Mouse (Mus musculus): ENCODE results near the gene Ulk4.

The Ulk4 gene

GRCm38 (mm10) chr9:121176350-121176749 is 100.6 kb downstream of the Ulk4 start:
- no peak for DNase-seq

GRCm38 (mm10) chr9:121175201-121175600 is 101.8 kb downstream of the Ulk4 start:
- no peak for DNase-seq

DNA sequence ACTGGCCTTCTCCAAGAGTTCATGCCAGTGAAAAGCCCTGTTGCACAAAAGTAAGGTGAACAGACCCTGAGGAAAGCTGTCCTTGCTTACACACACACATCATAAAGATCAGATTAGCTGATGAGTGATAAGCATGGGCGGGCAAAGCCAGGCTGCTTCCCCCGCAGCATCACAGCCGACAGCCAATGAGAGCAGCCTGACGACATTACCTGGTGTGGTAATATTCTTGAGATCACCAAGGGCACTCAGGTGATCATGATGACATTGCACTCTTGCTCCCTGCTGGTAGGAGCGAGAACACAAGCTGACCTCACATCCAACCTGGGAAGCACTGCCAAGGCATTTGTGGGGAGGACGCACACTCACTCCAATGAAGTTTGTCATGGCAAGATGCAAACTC is 104.9 kb downstream of the Ulk4 start:
- no peak for DNase-seq

DNA sequence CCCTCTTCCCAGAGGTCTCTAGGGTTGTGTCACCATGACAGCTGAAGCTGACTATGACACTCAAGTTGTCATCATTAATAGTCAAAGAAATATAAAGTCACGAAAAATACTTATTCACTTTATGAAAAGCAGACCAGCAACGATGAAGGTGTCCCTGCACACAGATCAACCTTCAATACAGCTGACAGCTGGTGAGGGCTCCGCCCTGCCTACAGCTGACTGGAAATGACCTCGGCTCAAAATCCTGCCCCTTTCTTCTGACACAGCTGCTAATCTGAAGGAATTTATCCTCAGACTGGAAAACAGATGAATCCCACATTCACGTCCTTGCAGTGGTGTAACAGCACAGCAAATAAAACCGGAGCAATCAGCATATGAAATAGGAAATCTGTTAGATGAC is 105.4 kb downstream of the Ulk4 start:
- no peak for DNase-seq

DNA sequence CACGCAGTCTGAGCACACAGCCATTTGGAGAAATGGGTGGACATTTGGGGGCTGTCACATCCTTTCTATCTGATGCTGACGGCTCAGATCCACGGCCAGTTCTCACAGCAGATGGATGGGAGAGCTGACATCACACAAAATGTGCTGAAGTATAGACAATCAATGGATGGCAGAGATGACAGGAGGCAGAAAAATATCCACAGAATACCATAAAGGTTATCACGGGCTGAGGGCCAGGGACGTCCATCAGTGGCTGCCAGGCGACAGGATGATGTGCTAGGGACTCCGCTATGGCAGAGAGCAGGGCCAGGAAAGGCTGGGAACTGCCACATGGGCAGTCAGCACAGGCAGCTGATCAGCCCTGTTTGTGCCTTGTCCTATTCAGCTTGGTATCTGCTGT is 112.4 kb downstream of the Ulk4 start:
- DNase-seq, result no peak

- peak; percentile 9 to 64 for DNase-seq
Observed at GRCm38 (mm10) chr9:121162789-121163188, 114.2 kb downstream of the Ulk4 start.

- no peak for DNase-seq
Observed at GRCm38 (mm10) chr9:121161818-121162565, 115.0 kb downstream of the Ulk4 start.

DNA sequence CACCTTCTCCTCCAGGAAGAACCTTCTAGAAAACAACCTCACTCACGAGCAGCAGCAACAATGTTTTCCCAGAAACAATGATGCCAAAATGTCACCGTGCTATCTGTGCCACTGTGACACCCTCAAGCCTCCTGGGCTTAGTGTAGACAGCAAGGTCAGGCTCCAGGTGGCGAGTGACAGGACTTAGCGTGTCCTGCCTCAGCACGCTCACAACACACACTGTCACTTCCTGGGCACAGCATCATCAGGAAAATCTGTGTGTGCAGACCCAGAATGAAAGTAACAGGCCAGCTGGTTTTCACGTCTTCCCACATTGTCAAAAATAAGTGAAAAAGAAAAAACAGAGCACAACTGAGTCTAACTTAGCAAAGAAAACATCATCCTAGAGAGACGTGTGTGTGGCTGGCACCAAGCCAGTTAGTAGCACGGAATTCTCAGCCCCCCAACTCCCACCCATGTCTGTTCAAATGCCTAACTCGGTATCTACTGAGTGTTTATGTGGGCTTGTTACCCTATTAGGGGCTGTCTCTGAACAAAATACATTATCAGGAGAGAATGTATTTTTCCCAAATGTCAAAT is 120.7 kb downstream of the Ulk4 start:
- no peak for DNase-seq

- DNase-seq, result no peak
Observed at GRCm38 (mm10) chr9:121153276-121153675, 123.7 kb downstream of the Ulk4 start.

DNA sequence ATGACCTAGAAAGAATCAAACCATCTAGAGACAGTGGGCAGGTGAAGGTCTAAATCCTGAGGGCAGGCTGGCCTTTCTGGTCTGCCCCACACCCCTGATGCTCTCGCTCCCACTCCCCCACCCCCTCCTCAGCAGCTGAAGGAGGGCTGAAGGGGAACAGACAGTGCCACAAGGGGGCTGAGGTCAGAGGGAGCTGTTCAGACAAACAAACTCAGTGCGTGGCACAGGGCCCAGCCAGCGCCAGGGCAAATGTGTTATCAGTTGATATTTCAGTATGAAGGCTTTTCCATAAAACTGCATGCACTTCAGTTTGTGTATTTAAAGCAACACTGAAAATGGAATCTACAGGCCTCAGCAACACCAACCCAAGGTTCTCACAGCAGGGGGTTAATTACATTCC is 128.4 kb downstream of the Ulk4 start:
- DNase-seq, result no peak

DNA sequence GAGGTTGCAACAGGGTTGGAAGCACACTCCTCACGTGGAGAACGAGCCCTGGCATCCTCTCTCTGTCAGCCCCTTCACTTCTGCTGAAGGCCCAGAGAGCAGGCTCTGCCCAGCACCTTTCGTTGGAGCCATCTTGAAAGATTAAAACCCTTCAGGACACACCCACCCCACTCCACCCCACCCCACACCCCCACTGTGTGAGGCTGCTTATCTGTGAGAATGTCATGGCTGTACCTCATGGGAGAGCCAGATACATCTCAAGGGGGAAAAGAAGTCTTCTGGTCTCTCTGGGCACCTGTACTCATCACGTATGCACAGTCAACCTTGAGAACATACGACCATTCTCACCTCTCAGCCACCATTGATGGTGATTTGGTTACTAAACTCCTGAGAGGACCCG is 133.8 kb downstream of the Ulk4 start:
- DNase-seq, result no peak

DNA sequence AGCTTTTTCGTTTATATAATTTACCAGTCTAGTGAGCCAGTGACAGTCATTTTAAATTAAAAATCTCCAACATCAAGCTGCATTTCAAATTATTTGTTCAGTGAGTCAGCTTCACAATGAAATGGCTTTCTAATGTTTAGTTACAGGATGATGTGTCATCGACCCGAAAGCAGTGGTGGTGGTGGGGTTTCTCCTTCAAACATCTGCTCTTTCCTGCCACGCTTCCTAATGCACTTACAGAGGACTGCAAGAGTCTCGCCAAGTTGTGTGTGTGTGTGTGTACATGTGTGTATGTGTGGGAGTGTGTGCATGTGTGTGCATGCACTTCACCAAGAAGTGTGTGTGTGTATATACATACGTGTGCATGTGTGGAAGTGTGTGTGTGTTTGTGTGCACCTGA is 144.4 kb downstream of the Ulk4 start:
- no peak for DNase-seq

DNA sequence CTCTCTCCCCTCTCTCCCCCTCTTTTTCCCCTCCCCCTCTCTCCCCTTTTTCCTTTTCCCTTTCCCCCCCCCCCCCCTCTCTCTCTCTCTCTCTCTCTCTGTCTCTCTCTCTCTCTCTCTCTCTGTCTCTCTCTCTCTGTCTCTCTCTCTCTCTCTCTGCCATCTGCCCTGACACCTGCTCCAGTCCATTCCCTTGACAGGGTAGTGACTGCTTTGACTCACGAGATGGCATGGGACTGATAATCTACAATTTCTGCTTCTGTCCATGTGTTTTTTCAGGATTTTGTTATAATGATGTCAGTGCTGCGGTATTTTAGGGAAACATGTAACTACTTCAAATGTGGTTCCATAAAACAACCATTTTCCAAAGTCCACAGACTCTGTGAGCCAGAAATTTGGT is 147.5 kb downstream of the Ulk4 start:
- DNase-seq, result no peak

DNA sequence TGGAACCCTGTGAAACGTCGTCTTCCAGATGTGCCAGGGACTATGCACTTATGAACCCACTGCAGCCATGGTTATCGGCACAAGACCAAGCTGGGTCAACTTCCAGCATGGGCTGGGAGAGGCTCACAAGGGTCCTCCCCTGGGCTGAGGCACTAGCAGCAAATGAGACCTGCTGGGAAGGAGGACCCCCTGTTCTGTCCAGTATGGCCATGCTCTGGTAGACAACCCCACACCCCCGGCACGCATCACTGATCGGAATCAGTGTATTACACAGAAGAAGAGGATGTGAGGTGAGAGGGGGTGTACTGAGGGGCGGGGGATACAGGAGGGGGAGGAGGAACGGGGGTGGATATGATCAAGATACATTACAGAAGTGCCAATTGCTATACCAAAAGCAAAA is 148.1 kb downstream of the Ulk4 start:
- no peak for DNase-seq

GRCm38 (mm10) chr9:121127025-121127424 is 150.0 kb downstream of the Ulk4 start:
- DNase-seq, result no peak

- DNase-seq, result no peak
Observed at GRCm38 (mm10) chr9:121124705-121125104, 152.3 kb downstream of the Ulk4 start.

- no peak for DNase-seq
Observed at GRCm38 (mm10) chr9:121122039-121122438, 155.0 kb downstream of the Ulk4 start.

GRCm38 (mm10) chr9:121117936-121118335 is 159.1 kb downstream of the Ulk4 start:
- DNase-seq, result no peak

- DNase-seq, result no peak
Observed at GRCm38 (mm10) chr9:121112131-121112530, 164.9 kb downstream of the Ulk4 start.

GRCm38 (mm10) chr9:121108110-121108509 is 168.9 kb downstream of the Ulk4 start:
- DNase-seq, result peak; percentile 65 to 86

DNA sequence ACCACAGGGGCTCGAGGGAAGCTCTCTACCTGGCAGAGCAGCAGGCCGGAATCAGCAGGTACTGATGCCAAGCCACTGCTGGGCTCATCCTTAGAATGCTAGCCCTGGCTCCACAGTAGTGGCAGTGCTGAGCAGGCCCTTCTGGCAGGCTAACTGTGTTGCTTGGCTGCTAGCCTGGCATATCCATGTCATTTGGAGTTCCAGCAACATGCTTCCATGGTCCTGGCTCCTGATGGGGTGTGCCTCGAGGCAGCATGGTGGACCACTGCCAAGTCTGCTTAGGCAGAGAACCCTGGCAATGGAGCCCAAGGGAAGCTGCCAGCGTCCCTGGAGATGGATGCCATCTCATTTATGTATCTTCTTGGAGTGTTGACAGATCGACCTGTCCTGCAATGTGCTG is 169.4 kb downstream of the Ulk4 start:
- peak; percentile 17 to 43 for DNase-seq

GRCm38 (mm10) chr9:121107101-121107500 is 169.9 kb downstream of the Ulk4 start:
- peak; percentile 45 to 47 for DNase-seq

GRCm38 (mm10) chr9:121101516-121101915 is 175.5 kb downstream of the Ulk4 start:
- no peak for DNase-seq

- DNase-seq, result no peak
Observed at GRCm38 (mm10) chr9:121099453-121099852, 177.5 kb downstream of the Ulk4 start.

DNA sequence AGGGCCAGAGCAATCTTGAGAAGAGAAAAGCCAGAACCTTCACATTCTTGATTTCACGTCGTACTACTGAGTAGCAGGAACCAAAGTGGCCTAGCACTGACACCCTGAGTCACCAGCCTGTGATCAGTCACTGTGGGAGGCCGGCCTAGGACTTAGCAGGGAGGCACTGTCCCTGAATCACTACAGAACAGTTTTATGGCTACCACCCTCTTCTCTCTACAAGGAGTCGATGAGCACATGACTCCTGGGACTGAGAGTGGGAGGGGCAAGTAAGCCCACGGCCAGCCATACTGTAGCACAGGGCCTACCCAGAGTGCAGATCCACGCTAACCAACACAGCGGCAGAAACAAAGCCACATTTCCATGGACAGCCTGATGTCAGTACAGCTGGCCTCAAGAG is 183.2 kb downstream of the Ulk4 start:
- no peak for DNase-seq
